Mouse (Mus musculus) adrenal gland, postnatal 10 days (tissue): ENCODE results near the gene Ptpre. TPM values are rescaled to one million over a fixed set of nuclear protein-coding genes. Genes with fewer than 3 reads are reported as not detected.
A peak's percentile ranks its signal among the peaks of the same experiment; 100 is the strongest.
"Not testable (repeated sequence)": the region's sequence is repeated elsewhere in the genome, so short reads cannot be mapped to it uniquely, and the experiment has no call there.

Experiments used
- DNase-seq: peaks from one replicate; pipeline ENCODE4 v3.0.0; 2021; ENCODE audit warnings: mixed read lengths
- total RNA-seq, 2 experiments: library from RNA; stranded (reverse); gene quantifications; 2 replicates each; pipeline ENCODE4 v1.2.3; 2021

Gene Ptpre
- total RNA-seq, 2 experiments from 2014 or later, result 4.1 to 8.0 TPM

DNA sequence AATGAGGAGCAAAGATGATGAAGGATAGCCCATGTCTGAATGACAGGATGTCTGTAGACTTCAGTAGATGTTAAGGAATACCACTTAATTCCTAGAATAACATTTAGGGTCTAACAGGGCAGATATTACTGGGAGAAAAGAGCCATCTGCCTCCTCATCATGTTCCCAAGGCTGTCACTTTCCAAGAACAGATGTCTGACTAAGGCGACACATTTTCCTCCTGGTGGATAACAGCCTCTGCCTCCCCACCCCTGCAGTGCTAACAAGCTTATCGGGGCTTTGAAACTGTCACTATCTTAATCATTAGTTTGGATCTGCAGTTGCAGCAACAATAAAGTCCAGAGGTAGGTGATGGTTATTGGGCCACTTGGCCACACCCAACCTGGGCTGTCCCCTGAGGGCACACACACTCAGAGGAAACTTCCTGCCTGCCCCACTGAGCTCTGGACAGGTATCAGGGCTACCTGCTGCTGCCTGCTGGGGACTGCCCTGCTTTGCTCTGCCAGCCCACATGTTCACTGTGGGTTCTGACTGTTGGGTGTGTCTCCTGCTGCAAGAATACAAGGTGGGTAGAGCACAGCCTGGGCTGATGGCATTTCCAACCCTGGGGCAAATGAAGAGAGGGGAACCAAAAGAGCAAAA is 2.6 kb upstream of the Ptpre start:
- DNase-seq, result no peak

DNA sequence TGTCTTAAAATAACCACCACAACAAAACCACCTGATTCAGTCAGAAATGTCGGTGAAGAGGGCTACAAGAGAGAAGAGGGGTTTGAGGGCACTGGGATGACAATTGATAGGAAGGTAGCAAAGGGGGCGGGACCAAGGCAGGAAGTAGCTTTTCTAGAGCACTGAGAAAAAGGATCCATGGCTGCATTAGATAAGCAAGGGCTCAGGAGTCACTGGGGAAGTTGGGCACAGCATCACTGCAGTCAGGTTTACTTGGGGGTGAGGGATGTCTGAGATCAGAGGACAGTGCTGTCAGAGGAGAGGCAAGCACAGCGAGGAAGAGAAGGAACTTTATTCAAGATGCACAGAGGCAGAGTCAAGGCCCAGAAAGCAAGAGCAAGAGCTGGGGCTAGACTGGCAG is 1.4 kb upstream of the Ptpre start:
- DNase-seq, result no peak

DNA sequence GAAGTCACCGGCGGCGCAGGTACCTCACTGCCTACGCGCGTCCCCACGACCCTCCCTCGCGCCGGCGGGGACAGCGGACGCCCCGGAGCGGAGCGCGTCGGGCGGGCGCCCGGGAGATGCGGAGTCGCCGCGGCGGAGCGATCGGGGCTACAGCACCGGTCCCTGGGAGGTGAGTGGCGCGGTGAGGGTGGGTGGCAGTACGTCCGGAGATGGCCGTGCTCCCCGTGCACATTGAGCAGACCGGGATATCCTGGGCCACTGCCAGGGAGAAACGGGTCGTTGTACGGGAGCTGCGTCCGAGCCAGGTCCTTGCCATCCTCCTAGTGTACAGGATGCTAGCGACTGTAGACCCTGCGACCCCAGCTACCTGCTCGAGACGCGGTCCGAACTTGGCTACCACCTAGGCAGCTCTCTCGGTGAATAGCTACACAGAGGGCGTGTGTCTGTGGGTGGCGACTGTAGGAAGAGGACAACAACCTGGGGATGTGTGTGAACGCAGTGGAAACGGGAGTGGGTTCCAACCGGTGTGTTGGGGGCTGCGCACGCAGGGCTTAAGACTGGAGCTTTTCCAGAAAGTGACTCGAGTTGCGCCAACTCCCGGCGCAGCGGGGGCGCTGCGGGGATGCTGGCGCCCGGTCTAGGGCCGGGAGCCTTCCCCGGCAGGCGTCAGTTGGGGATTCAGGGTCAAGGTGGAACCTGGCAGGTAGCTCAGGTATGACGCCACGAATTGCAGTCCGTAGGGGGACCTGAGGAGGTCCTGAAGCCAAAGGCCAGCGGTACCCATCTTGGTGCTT is 864 bp downstream of the Ptpre start:
- DNase-seq, result peak; percentile 42

DNA sequence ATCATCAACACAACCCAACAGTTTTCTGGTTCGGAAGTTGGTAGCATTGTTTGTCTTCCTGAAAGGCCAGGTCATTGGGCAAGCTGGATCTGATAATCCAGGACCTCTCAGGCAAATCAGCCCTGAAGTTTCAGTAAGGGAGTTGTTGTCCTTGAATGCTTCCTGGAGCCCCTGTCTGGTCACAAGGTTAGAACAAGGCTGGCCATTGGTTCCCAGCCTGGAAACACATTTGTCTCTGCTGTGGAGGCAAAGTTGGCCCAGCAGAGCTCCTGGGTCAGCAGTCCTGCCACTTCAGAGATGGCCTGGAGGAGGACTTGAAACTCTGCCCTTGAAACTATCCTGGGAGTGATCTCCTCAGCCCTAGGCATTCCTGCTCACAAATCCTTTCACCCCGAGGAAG is 2.1 kb downstream of the Ptpre start:
- DNase-seq, result no peak

DNA sequence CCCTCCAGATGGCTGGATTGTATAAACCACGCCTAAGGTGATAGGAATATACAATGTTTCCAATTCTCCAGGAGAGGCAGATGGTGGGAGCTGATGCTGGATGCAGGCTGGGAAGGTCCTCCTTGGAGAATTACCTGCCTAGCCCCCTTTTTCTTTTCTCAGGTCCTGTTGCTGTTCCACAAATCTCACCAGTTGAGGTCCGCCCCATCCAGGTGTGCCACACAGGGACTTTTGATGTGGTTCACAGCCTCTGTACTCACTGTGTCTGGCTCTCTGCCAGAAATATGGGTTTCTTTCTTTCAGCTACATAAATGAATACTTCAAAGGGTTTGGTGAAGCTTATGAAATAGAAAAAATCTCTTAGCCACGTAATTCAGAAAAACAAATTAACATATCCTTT is 5.0 kb downstream of the Ptpre start:
- DNase-seq, result no peak

DNA sequence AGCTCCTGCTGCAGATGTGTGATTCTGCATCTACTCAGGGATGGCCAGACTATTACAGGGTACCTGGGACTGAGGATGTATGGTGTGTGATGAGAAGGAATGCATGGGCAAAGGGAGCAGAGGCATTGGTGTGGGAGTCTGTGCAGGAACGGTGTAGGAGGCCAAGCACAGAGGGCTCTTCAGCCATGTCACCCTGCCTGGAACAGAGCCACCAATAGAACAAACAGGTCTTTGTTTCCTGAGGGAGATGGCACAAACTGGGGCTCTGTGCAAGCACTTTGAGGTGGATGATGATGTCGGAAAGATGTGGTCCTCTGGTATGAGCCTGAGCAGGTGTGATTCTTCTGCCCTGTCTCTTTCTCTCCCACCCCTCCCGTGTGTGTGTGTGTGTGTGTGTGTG is 5.8 kb downstream of the Ptpre start:
- DNase-seq, result no peak

DNA sequence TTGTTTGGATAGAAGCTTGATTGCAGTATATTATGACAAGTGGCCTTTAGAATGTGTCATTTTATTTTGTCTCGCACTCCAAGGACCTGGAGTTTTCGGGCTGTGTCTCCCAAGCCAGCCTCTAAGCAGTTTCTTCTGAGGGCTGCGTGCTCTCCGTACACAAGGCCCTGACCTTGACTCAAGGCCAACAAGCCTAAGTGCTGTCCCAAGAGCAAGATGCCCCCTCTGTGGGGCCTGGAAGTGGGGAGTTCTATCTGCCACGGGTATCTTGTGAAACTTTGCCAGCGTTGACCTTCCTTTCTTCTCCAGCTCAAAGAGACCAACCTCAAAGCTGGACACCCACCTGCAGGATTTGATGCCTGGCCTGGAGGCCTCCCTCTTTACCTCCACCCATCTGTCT is 7.0 kb downstream of the Ptpre start:
- peak; percentile 32 for DNase-seq

DNA sequence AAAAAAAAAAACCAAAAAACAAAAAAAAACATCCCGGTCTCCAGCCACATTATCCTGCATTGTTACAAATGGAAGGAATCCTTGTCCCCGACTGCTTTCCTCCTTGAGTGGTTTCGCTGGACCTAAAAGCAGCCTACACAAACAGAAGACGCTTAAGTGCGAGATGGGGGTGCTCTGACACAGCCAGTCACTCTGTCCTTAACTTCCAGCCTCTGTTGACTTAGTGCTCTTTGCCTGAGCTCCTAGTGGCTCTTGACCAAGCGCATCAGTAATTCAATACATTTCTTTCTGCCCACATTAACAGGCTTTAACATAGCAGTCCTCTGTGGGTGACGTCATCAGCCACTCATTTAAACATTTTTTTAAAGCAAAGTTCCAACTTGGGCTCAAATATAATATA is 8.7 kb downstream of the Ptpre start:
- no peak for DNase-seq

DNA sequence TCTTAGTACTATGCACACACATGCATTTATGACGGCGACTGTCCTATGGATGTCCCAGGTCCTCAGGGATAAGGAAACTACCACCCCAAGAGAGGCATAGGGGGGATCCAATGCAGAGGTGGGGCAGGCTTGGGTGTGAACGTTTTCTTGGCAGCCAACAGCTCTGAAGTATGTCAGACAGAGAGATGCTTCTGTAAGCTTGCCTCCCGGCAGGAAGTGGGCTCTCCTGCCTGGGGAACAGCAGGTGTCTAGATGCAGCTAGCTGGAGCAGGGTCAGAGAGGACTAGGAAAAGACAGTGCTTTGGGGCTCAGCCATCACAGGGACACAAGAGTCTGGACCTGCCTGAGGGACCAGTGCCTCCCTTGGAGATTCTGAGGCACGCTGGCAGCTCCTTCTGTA is 9.2 kb downstream of the Ptpre start:
- no peak for DNase-seq

DNA sequence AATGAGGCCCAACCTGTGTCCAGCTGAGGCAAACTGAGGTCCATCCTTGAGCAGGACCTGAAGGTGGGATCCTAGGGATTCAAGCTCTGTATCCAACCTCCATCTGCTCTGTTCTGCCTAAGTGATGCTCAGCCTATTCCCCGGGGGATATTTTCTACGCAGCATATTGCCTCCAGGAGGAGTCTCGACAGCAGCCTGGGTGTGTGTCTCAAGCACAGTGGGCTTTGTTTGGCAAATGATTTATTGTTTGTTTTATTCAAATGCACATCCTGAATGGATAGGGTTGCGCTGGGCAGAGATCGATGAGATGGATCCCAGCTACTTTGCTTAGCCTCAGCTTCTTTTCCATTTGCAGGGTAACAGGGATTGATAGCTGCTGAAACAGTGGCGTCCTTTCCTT is 11.2 kb downstream of the Ptpre start:
- no peak for DNase-seq

DNA sequence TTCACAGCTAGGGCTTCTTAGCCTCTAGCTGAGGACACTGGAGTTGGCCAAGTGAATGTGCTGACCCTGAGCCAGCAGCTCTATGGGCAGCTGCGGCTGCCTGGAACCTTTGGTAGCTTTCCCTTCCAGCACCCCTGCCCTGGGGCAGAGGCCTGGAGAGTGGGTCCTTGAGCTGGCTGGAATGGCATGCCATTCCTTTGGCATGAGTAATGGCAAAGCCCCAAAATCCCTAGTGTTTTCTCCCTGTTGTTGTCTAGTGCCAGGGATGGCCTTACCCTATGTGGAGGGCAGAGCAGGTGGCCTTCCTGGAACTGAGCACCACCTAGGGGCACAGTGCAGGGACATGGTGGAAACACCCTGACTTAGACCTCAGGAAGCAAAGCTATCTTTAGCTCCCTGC is 14.3 kb downstream of the Ptpre start:
- peak; percentile 76 for DNase-seq

DNA sequence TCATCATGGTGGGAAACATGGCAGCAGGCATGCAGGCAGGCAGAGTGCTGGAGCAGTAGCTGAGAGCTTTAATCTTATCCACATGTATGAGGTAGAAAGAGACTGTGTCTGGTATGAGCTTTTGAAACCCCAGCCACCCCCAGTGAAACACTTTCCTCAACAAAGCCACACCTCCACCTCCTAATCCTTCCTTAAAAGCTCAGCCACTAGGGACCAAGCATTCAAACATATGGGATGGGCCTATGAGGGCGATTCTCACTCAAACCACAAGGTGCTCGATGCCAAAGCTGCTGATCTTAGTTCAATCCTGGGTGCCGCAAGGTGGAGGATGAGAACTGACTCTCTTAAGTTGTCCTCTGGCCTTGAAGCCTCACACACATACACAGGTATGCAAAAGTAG is 16.3 kb downstream of the Ptpre start:
- DNase-seq, result no peak

DNA sequence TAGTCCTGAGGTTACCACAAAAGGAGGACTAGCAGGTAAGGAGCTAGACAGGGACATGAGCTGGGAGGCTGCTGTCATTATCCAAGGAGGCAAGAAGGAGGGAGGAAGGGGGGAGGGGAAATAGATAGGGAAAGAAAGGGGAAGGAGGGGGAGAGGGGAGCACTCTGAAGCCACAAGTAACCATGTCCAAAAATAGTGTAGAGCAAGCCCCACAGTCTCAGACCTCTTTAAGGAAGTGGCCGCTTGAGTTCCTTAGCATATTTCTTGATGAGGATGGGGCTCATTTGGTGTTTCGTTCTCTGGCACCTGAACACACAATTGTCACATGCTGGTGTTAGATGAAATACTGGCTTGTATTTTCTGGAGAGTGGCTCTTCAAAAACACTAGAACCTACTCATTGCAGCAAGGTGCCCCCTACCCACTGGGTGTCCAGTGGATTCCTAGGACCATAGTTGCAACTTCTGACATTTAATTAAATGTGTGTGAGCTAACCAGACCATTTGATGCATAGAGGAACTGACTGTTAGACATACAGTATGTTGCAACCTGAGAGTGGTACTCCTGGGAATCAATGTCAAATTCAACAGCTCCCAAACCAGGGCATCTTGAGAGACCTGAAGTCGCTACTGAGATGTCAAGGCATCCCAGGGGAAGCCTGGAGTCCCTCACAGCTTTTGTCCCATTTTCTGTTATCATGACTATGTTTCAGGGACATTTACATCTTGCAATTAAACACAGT is 19.6 kb downstream of the Ptpre start:
- DNase-seq, result no peak

DNA sequence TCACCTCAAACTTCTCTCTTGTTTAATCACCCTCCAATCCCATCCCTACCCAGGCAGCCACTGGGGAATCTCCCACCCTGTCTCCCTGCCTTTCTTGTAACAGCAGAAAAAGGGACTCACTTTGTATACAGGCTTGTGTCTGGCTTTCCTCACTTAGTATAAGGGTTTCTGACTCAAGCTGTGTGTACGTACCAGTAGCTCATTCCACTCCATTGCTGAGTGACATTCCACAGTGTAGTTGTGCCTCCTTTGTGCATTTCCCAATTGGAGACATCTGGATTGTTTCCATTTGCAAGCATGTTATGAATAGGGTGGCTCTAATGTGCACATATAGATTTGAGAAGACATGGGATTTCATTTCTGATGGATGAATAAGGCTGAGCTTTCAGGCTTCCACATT is 23.0 kb downstream of the Ptpre start:
- DNase-seq, result no peak

DNA sequence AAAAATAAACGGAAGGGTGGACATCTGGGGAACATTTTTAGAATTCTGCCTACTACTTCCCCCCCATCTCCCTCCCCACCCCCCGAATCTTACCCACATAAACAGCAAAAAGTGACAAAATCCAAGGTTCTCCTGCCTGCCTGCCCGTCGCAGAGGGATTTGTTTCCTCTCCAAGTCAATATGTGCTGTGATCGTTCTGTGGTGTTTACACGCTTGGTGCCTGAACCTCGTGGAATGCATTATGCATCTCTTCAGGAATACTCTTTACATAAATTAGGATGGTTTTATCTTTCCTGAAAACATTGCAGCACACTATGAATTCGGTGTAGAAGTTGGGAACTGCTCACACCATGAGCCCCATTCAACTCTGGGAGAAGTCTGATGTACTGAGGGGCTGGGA is 26.7 kb downstream of the Ptpre start:
- DNase-seq, result no peak

DNA sequence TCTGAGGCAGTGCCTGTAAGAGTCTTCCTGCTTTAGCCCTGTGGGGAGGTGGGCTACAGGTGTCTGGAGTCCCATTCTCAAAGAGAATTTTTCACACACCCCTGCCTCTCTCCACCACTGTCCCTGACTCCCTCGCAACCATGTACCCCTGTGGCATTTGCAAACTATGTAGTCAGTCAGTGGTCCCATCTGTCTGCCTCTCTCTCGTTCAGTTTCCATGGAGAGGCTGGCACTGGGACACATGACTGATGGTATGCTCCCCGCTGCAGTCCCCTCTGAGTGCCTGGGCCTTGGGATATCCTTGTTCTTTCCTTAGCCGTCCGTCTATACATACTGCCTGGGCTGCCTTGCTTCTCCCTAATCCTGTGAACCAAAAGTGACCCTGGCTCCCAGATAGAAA is 28.7 kb downstream of the Ptpre start:
- no peak for DNase-seq

DNA sequence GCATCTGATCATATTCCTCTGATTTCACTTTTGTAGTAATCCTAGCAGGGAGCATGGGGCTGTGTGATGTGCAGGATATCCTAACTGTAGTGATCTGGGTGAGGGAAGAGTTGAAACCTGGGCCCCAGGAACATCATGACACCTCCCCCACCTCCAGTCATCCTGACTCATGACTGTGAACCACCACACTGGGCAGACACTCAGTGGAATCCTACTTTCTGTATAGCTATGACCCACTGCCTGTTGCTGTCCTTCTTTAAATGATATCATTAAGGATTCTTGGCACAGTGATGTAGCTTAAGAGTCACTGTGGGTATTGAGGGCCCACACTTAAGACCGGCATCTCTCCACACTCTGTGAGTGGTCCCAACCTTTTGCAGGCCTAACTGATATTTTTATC is 30.3 kb downstream of the Ptpre start:
- DNase-seq, result no peak

DNA sequence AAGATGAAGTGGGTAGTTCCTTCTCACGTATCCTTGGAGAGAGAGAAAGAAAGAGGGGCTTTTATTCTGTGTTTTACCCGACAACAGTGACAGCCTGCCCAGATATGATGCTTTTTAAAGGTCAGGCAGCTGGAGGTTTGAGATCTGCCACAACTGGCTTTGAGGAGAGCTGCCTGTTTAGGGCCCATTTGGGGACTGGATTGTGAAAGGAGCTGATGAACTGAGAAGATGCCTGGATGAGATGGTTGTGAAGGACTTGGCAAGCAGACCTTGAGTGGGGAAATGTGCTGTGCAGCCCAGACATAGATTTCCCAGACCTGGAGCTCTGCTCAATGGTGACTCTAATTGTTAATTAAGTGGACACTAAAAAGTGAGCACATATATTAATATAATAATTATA is 31.3 kb downstream of the Ptpre start:
- DNase-seq, result no peak

DNA sequence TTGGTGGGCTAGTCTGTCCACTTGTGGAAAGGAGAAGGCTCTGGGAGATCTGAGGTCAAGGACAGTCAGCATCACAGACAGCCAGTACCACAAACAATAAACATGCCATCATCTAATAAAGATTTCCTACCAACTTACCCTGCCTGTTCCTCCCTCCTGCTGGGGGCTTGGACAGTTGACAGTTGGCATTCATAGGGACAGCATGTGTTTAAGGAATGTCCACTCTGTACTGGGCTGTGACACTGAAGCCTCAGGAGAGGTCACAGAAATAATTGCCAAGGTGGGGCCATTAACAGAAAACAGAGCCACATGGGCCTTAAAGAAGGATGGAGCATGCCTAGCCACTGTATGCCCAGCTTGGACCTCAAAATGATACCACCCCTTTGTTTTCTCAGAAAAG is 34.1 kb downstream of the Ptpre start:
- DNase-seq, result no peak

DNA sequence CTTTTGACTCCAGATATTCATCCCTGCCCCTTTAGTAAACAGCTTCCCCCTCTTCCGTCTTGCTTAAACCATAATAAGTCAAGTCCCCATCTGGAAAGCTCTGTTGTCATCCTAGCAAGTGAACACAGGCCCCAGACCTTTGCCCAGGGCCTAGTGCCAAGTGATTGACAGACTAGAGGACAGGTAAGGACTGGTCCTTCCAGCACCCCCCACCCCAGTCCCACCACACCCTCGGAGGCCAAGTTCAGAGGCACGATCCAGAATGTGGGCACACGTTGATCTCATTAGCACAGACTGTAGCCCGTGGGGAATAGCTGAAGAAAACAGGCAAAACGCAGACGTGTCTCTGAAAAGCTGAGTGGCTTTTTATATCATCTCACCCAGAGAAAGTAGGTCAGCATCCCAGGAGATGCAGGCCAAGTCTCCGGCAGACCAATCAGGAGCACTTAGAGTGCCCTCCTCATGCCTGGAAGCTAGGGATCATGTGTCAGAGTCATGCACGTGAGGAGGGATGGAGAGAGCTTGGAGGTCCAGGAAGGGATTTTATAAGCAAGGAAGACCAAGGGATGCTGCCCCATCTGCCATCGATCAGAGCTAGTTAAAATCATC is 34.8 kb downstream of the Ptpre start:
- no peak for DNase-seq

DNA sequence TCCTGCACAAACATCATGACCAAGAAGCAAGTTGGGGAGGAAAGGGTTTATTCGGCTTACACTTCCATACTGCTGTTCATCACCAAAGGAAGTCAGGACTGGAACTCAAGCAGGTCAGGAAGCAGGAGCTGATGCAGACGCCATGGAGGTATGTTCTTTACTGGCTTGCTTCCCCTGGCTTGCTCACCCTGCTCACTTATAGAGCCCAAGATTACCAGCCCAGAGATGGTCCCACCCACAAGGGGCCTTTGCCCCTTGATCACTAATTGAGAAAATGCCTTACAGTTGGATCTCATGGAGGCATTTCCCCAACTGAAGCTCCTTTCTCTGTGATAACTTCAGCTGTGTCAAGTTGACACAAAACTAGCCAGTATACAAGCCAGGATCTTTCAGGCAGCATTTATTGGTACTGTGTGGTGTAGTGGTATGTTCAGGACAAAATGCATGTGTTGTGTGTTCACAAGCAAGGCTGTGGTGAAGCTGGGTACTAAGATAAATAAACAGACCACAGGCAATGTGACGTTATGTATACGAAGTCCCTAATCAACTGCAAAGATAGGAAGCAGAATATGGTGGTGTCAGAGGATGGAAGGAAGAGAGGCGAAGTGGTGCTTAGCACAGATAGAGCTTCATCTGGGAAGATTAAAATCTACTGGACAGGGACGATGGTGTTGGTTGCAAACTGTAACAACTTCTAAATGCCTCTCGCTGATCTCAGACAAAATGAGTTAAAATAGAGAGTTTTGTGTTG is 38.2 kb downstream of the Ptpre start:
- DNase-seq, result not testable (repeated sequence)

DNA sequence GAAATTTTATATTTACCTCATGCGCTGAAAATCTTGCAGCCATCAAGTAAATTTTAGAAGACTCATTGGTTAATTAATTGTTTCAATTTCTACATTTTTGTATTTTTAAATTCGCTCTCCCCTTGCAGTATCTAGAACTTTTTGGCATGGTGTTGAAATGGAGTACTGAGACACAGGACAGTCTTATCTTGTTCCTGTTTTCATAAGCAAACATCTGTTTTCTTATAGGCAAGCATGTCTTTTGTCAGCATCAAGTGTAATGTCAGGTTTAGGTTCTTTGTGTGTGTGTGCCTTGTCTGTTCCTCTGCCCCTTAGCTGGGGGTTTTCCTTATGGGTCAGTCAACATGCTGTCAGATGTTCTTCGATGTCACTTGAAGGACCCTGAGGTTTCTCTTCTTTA is 39.0 kb downstream of the Ptpre start:
- DNase-seq, result no peak
